Mouse (Mus musculus): ENCODE measurements around the gene Htr6. TPM values are rescaled to one million over a fixed set of nuclear protein-coding genes. Genes with fewer than 3 reads are reported as not detected.

Htr6 gene
- polyA plus RNA-seq, 1 experiment from 2014 or later, result 0.16 TPM

GRCm38 (mm10) chr4:139053391-139053790 lies 22.0 kb downstream of the Htr6 start:
- H3K36me3 ChIP-seq (ENCODE audit: control insufficient read depth, insufficient read depth, low read length), result no peaks in the 10 kb centered on the region
- WGBS, result 54% methylated on average over 5 of the region's 5 CpGs
- H3K9ac ChIP-seq (ENCODE audit: low read length), result no peak overlapping the region
- no peak for ATAC-seq (replicated peaks; ENCODE audit: low FRiP score, low TSS enrichment, low read depth)
- no peak for DNase-seq (ENCODE audit: low spot score)
- H3K4me3 ChIP-seq (ENCODE audit: low read depth, low read length), result no peak overlapping the region
- H3K4me2 ChIP-seq (ENCODE audit: low read length), result no peak overlapping the region
- no peaks in the 10 kb centered on the region for H3K9me3 ChIP-seq (ENCODE audit: control insufficient read depth, low read length)
- no peaks in the 10 kb centered on the region for H3K4me1 ChIP-seq (replicated peaks; ENCODE audit: control insufficient read depth, insufficient read depth, low read length)
- H3K27ac ChIP-seq (ENCODE audit: low read depth), result no peak overlapping the region
- no peaks in the 10 kb centered on the region for H3K27me3 ChIP-seq (replicated peaks; ENCODE audit: control insufficient read depth, insufficient read depth, low read length)

GRCm38 (mm10) chr4:139052796-139053195 lies 22.6 kb downstream of the Htr6 start:
- Histone ChIP-seq H3K4me3 (ENCODE audit: low read depth, low read length) (no peak overlapping the region), H3K4me2 (ENCODE audit: low read length) (no peak overlapping the region), H3K9ac (ENCODE audit: low read length) (no peak overlapping the region), H3K4me1 (replicated peaks; ENCODE audit: control insufficient read depth, insufficient read depth, low read length) (no peaks in the 10 kb centered on the region), H3K36me3 (ENCODE audit: control insufficient read depth, insufficient read depth, low read length) (no peaks in the 10 kb centered on the region), H3K27ac (ENCODE audit: low read depth) (no peak overlapping the region), H3K27me3 (replicated peaks; ENCODE audit: control insufficient read depth, insufficient read depth, low read length) (no peaks in the 10 kb centered on the region), H3K9me3 (ENCODE audit: control insufficient read depth, low read length) (no peaks in the 10 kb centered on the region)
- WGBS, result 81% methylated on average over 7 of the region's 7 CpGs
- ATAC-seq (replicated peaks; ENCODE audit: low FRiP score, low TSS enrichment, low read depth), result no peak
- no peak for DNase-seq (ENCODE audit: low spot score)

- no peaks in the 10 kb centered on the region for H3K4me1 ChIP-seq (replicated peaks; ENCODE audit: control insufficient read depth, insufficient read depth, low read length)
- no peaks in the 10 kb centered on the region for H3K9me3 ChIP-seq (ENCODE audit: control insufficient read depth, low read length)
- no peak overlapping the region for H3K4me3 ChIP-seq (ENCODE audit: low read depth, low read length)
- 77% methylated on average over 6 of the region's 6 CpGs for WGBS
- H3K27me3 ChIP-seq (replicated peaks; ENCODE audit: control insufficient read depth, insufficient read depth, low read length), result no peaks in the 10 kb centered on the region
- no peak overlapping the region for H3K9ac ChIP-seq (ENCODE audit: low read length)
- ATAC-seq (replicated peaks; ENCODE audit: low FRiP score, low TSS enrichment, low read depth), result no peak
- H3K36me3 ChIP-seq (ENCODE audit: control insufficient read depth, insufficient read depth, low read length), result no peaks in the 10 kb centered on the region
- DNase-seq (ENCODE audit: low spot score), result no peak
- H3K27ac ChIP-seq (ENCODE audit: low read depth), result no peak overlapping the region
- H3K4me2 ChIP-seq (ENCODE audit: low read length), result no peak overlapping the region
Observed at GRCm38 (mm10) chr4:139048518-139048917, 26.9 kb downstream of the Htr6 start.

- no peak overlapping the region for H3K9ac ChIP-seq (ENCODE audit: low read length)
- H3K4me1 ChIP-seq (replicated peaks; ENCODE audit: control insufficient read depth, insufficient read depth, low read length), result no peaks in the 10 kb centered on the region
- no peaks in the 10 kb centered on the region for H3K27me3 ChIP-seq (replicated peaks; ENCODE audit: control insufficient read depth, insufficient read depth, low read length)
- WGBS, result 84% methylated on average over 5 of the region's 5 CpGs
- no peaks in the 10 kb centered on the region for H3K36me3 ChIP-seq (ENCODE audit: control insufficient read depth, insufficient read depth, low read length)
- H3K4me2 ChIP-seq (ENCODE audit: low read length), result no peak overlapping the region
- DNase-seq (ENCODE audit: low spot score), result no peak
- no peak for ATAC-seq (replicated peaks; ENCODE audit: low FRiP score, low TSS enrichment, low read depth)
- no peak overlapping the region for H3K4me3 ChIP-seq (ENCODE audit: low read depth, low read length)
- no peaks in the 10 kb centered on the region for H3K9me3 ChIP-seq (ENCODE audit: control insufficient read depth, low read length)
- H3K27ac ChIP-seq (ENCODE audit: low read depth), result no peak overlapping the region
Observed at GRCm38 (mm10) chr4:139046354-139046753, 29.0 kb downstream of the Htr6 start.

- Histone ChIP-seq H3K36me3 (ENCODE audit: control insufficient read depth, insufficient read depth, low read length) (no peaks in the 10 kb centered on the region), H3K4me2 (ENCODE audit: low read length) (no peak overlapping the region), H3K4me3 (ENCODE audit: low read depth, low read length) (no peak overlapping the region), H3K27ac (ENCODE audit: low read depth) (no peak overlapping the region), H3K4me1 (replicated peaks; ENCODE audit: control insufficient read depth, insufficient read depth, low read length) (no peaks in the 10 kb centered on the region), H3K9me3 (ENCODE audit: control insufficient read depth, low read length) (no peaks in the 10 kb centered on the region), H3K27me3 (replicated peaks; ENCODE audit: control insufficient read depth, insufficient read depth, low read length) (no peaks in the 10 kb centered on the region), H3K9ac (ENCODE audit: low read length) (no peak overlapping the region)
- ATAC-seq (replicated peaks; ENCODE audit: low FRiP score, low TSS enrichment, low read depth), result no peak
- 83% methylated on average over 5 of the region's 5 CpGs for WGBS
- no peak for DNase-seq (ENCODE audit: low spot score)
Observed at GRCm38 (mm10) chr4:139044566-139044965, 30.8 kb downstream of the Htr6 start.

GRCm38 (mm10) chr4:139043600-139043999 lies 31.8 kb downstream of the Htr6 start:
- Histone ChIP-seq H3K9ac (ENCODE audit: low read length) (no peak overlapping the region), H3K27me3 (replicated peaks; ENCODE audit: control insufficient read depth, insufficient read depth, low read length) (no peaks in the 10 kb centered on the region), H3K27ac (ENCODE audit: low read depth) (no peak overlapping the region), H3K4me1 (replicated peaks; ENCODE audit: control insufficient read depth, insufficient read depth, low read length) (no peaks in the 10 kb centered on the region), H3K36me3 (ENCODE audit: control insufficient read depth, insufficient read depth, low read length) (no peaks in the 10 kb centered on the region), H3K9me3 (ENCODE audit: control insufficient read depth, low read length) (no peaks in the 10 kb centered on the region), H3K4me3 (ENCODE audit: low read depth, low read length) (no peak overlapping the region), H3K4me2 (ENCODE audit: low read length) (no peak overlapping the region)
- DNase-seq (ENCODE audit: low spot score), result no peak
- 87% methylated on average over 2 of the region's 2 CpGs for WGBS
- ATAC-seq (replicated peaks; ENCODE audit: low FRiP score, low TSS enrichment, low read depth), result no peak

GRCm38 (mm10) chr4:139042611-139043010 lies 32.8 kb downstream of the Htr6 start:
- WGBS, result 81% methylated on average over 5 of the region's 5 CpGs
- H3K36me3 ChIP-seq (ENCODE audit: control insufficient read depth, insufficient read depth, low read length), result no peaks in the 10 kb centered on the region
- DNase-seq (ENCODE audit: low spot score), result no peak

GRCm38 (mm10) chr4:139040084-139040839 lies 35.1 kb downstream of the Htr6 start:
- H3K27me3 ChIP-seq (replicated peaks; ENCODE audit: control insufficient read depth, insufficient read depth, low read length), result no peaks in the 10 kb centered on the region
- ATAC-seq (replicated peaks; ENCODE audit: low FRiP score, low TSS enrichment, low read depth) (no peak), DNase-seq (ENCODE audit: low spot score) (no peak)
- H3K9me3 ChIP-seq (ENCODE audit: control insufficient read depth, low read length), result no peaks in the 10 kb centered on the region
- no peaks in the 10 kb centered on the region for H3K36me3 ChIP-seq (ENCODE audit: control insufficient read depth, insufficient read depth, low read length)
- H3K9ac ChIP-seq (ENCODE audit: low read length), result no peak overlapping the region
- WGBS, result 12% methylated on average over 10 of the region's 10 CpGs
- peaks cover 4% of the 10 kb centered on the region; the same call in 1 of the 2 replicates for H3K4me1 ChIP-seq (replicated peaks; ENCODE audit: control insufficient read depth, insufficient read depth, low read length)
- H3K27ac ChIP-seq (ENCODE audit: low read depth), result no peak overlapping the region
- H3K4me2 ChIP-seq (ENCODE audit: low read length), result no peak overlapping the region
- no peak overlapping the region for H3K4me3 ChIP-seq (ENCODE audit: low read depth, low read length)

More at GRCm38 (mm10) chr4:139042611-139043010, 32.8 kb downstream of the Htr6 start:
- H3K4me1 ChIP-seq (replicated peaks; ENCODE audit: control insufficient read depth, insufficient read depth, low read length), result peaks cover 4% of the 10 kb centered on the region; the same call in 1 of the 2 replicates
- ATAC-seq (replicated peaks; ENCODE audit: low FRiP score, low TSS enrichment, low read depth), result no peak
- H3K9ac ChIP-seq (ENCODE audit: low read length), result no peak overlapping the region
- H3K9me3 ChIP-seq (ENCODE audit: control insufficient read depth, low read length), result no peaks in the 10 kb centered on the region
- H3K4me3 ChIP-seq (ENCODE audit: low read depth, low read length), result no peak overlapping the region
- H3K4me2 ChIP-seq (ENCODE audit: low read length), result no peak overlapping the region
- H3K27ac ChIP-seq (ENCODE audit: low read depth), result no peak overlapping the region
- no peaks in the 10 kb centered on the region for H3K27me3 ChIP-seq (replicated peaks; ENCODE audit: control insufficient read depth, insufficient read depth, low read length)

Data from intestine, embryonic 14.5 days (tissue).